Mouse (Mus musculus): Measurements from ENCODE around the gene Cacng6.

Cacng6 gene

DNA sequence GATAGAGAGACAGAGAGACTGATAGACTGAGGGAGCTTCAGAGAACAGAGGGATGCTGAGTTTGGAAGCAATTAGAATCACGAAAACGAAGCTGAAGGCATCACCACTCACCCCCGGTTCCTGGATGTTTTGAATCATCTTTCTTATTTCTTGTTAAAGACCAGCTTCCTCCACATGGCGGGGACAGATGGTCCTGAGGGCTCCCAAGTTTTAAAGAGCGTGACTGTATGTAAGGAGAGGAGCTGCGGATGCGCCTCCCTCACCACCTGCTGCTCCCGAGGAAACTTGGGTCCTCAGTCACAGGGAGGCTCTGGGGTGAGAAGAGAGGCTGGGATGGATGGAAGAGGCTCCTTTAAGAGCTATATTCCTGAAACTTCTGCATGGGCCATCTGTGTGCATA, 36.3 kb downstream of the Cacng6 start:
- DNase-seq (ENCODE audit: low spot score in 2 of 2) = no peak

DNA sequence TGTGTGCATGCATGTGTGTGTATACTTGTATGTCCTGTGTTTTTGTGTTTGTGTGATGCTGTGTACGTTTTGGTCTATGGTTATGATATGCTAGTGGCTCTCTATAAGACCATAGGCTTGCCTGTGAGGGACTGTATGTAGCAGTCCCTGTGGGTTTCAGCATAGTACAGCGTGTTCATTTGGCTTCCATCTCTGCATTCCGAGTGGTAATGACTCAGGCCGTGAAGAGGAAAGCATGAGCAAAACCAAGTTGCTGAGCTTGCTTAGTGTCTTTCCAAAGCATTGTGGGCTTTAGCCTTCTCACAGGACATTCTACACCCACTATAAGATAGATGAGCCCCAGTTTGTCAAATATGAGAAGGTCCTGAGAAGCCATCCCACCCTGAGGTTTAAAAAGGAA, 39.3 kb downstream of the Cacng6 start:
- no peak for DNase-seq (ENCODE audit: low spot score in 2 of 2)

DNA sequence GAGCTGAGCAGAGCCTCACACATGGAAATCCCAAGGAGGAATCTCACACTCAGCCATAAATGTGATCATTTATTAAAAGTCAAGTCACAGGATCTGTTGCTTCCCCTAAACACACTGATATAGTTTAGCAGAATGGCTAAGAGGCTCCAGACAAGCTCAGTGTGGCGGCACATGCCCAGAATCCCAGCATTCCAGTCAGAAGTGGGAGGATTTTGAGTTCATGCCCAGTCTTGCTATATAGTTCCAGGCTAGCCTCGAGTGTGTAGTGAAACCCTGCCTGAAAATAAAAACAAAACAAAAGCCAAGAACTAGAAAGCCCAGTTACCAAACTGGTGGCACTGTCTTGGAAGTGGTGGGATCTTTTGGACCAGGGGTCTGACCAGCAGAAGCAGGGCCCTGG, 44.6 kb downstream of the Cacng6 start:
- no peak for DNase-seq (ENCODE audit: low spot score in 2 of 2)

DNA sequence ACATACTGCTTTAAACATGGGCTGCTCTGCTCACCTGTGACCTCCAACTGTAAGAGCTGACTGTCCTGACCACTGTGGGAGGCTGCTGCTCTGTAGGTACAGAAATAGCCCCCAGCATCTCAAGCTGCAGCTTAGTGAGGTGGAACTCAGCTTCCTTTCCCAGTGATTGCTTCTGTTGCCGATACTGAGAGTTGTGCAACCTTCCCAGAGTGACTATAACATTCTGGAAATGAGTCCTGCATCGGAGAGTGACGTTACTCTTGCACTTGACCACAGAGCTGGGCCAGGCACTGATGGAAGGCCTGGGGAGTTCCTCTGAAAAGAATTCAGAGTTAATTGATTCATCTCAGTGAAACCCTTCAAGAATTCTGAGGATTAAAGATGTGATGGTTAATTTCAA, 48.8 kb downstream of the Cacng6 start:
- no peak for DNase-seq (ENCODE audit: low spot score in 2 of 2)

DNA sequence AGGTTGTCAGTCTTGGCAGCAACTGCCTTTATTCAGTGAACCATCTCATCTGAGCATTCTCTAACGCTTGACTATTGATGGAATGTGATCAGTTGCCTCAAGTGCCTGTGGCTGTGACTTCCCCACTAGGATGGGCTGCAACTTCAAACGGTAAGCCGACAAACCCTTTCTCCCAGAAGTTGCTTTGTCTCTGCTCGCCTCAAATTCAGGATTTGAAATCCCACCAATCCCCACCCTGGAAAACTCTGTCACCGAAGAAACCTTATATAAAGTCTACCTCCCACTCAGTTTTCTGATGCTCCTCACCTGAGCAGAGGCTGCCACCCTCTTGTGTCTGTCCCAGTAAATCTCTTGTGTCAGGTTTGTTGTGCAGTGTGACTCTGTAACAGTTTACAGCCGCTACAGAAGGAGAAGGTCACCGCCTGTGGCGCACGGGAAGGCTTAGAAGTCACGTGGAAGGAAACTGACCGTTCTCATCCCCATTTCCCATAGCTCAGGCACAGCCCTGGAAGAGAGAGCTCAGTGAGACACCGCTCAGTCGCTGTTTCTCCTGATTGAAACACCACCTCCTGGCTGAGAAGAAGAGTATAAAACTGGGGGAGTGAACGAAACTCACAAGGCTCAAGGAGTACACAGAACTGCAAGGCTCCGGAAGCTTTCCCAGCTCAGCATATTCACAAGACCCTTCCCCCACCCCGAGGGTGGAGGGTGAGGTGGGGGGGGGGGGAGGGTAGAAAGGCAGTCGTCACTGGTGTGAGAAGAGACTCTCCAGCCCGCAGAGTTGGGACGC, 50.5 kb downstream of the Cacng6 start:
- no peak for DNase-seq (ENCODE audit: low spot score in 2 of 2)

DNA sequence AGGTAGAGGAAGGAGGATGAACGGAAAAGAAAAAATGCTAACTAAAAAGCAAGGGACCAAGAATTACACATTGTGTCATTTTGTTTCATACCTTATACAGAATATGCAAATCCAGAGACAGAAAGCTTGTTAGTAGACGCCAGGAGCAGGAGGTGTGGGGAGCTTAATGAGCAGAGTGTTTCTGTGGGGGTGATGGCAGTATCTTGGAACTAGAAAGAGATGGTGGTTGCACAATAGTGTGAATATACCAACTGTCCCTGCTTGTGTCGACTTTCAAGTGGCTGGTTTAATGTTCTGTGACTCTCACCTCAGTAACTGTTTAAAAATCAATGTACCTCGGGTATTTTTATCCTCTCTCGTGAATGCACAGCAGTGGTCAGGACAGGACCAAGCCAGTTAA, 52.7 kb downstream of the Cacng6 start:
- DNase-seq (ENCODE audit: low spot score in 2 of 2) = no peak

DNA sequence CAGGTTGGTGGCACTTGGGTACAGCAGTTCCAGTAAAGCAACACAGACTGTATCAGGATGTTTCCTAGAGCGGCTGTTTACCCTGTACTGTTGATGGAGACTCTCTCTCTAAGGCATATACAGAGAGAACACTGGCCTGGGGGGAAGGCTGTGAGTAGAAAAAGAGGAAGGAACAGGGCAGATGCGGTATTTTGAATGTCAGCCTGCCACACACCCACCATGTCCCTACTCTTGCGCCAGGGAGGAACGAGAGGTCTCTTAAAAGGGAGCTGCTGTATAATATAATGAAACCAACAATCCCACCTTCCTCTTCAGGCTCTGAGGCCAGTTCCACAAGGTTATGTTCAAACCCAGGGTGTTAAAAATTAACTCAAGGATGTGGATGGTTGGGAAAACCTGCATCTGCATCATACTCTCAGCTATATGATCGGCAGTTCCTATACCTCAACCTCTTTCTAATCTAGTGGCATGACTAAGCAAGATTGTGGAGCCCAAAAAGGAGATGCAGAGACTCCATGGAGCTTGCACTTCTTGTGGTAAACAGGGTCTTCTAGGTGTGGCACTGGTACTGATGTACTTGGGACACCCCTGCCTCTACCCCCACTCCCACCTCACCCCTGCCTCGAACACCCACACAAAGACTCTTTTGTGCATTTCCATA, 58.1 kb downstream of the Cacng6 start:
- no peak for DNase-seq (ENCODE audit: low spot score in 2 of 2)

All from natural killer cell, adult 2 months (primary cell).